Mouse (Mus musculus) neural tube, embryonic 15.5 days (tissue): ENCODE results near the gene Abhd16b. TPM values are rescaled to one million over a fixed set of nuclear protein-coding genes. Genes with fewer than 3 reads are reported as not detected.

Experiments used
- polyA plus RNA-seq: library from polyadenylated mRNA; unstranded; fragments of >200 nt; fragmentation: Nextera tagmentation; extraction: Ambion mirVana; gene quantifications from 2 replicates; pipeline ENCODE4 v1.2.1, GENCODE M21; 2015

Abhd16b gene
- polyA plus RNA-seq, 1 experiment from 2014 or later = 0.12 TPM

Other genes starting within 250 kb of the Abhd16b start
- gene Gmeb2, start 205.2 kb upstream of the Abhd16b start, polyA plus RNA-seq = 13.9 and 14.6 TPM in 2 replicates
- gene Stmn3, start 178.7 kb upstream of the Abhd16b start, polyA plus RNA-seq = 1,381 and 1,726 TPM in 2 replicates
- gene Rtel1, start 173.5 kb upstream of the Abhd16b start, polyA plus RNA-seq = 37.3 and 39.4 TPM in 2 replicates
- 71.1 and 81.9 TPM in 2 replicates for gene Zgpat, start 128.3 kb upstream of the Abhd16b start, polyA plus RNA-seq
- gene Arfrp1, start 127.8 kb upstream of the Abhd16b start, polyA plus RNA-seq = 83.5 and 83.7 TPM in 2 replicates
- gene Lime1, start 113.1 kb upstream of the Abhd16b start, polyA plus RNA-seq = 44.8 and 52.5 TPM in 2 replicates
- 18.5 and 19.7 TPM in 2 replicates for gene Zbtb46, start 33.8 kb upstream of the Abhd16b start, polyA plus RNA-seq
- 112 and 113 TPM in 2 replicates for gene Tpd52l2, start 3.9 kb downstream of the Abhd16b start, polyA plus RNA-seq
- gene Dnajc5, start 27.3 kb downstream of the Abhd16b start, polyA plus RNA-seq = 242 and 263 TPM in 2 replicates
- gene Uckl1, start 91.7 kb downstream of the Abhd16b start, polyA plus RNA-seq = 65.6 and 66.7 TPM in 2 replicates
- gene Prpf6, start 98.7 kb downstream of the Abhd16b start, polyA plus RNA-seq = 58.2 and 61.1 TPM in 2 replicates
- gene Zfp512b, start 99.6 kb downstream of the Abhd16b start, polyA plus RNA-seq = 68.1 and 87.0 TPM in 2 replicates
- gene Samd10, start 106.0 kb downstream of the Abhd16b start, polyA plus RNA-seq = 164 and 191 TPM in 2 replicates
- 0.20 and 1.3 TPM in 2 replicates for gene Gm29797, start 163.8 kb downstream of the Abhd16b start, polyA plus RNA-seq
- 21.0 and 21.6 TPM in 2 replicates for gene Sox18, start 178.4 kb downstream of the Abhd16b start, polyA plus RNA-seq
- gene Tcea2, start 187.1 kb downstream of the Abhd16b start, polyA plus RNA-seq = 43.2 and 44.9 TPM in 2 replicates
- 66.4 and 68.1 TPM in 2 replicates for gene Rgs19, start 200.8 kb downstream of the Abhd16b start, polyA plus RNA-seq
- gene Lkaaear1, start 205.2 kb downstream of the Abhd16b start, polyA plus RNA-seq = not detected in 2 replicates
- gene Oprl1, start 221.8 kb downstream of the Abhd16b start, polyA plus RNA-seq = 72.5 and 87.0 TPM in 2 replicates